Mouse (Mus musculus) heart, adult 2 months (tissue): ENCODE data around the gene Arhgef26. TPM values are rescaled to one million over a fixed set of nuclear protein-coding genes. Genes with fewer than 3 reads are reported as not detected.

Experiments
- DNase-seq, 2 experiments: peaks; one replicate each; pipeline ENCODE4 v3.0.0; 2021
- H3K27ac ChIP-seq: fragments of 200-600 bp; 2 replicates; pipeline ENCODE4 v1.8.1; 2022
- H3K27me3 ChIP-seq: fragments of 200-500 bp; 2 replicates; pipeline ENCODE4 v1.6.1; 2012; ENCODE audit warnings: mild to moderate bottlenecking, low read length, inconsistent platforms, mixed read lengths; ENCODE audit not compliant: control insufficient read depth, insufficient read depth
- H3K36me3 ChIP-seq: fragments of 200-500 bp; 2 replicates; pipeline ENCODE4 v1.6.1; 2012; ENCODE audit warnings: low read length, inconsistent platforms; ENCODE audit not compliant: control insufficient read depth, insufficient read depth
- H3K4me1 ChIP-seq: fragments of 200-500 bp; 2 replicates; pipeline ENCODE4 v1.6.1; 2011; ENCODE audit warnings: low read length; ENCODE audit not compliant: control insufficient read depth, insufficient read depth
- H3K4me3 ChIP-seq: fragments of 200-600 bp; 2 replicates; pipeline ENCODE4 v1.8.1; 2022
- H3K79me2 ChIP-seq: fragments of 200-500 bp; replicated peaks from 2 replicates; pipeline ENCODE4 v1.6.1; 2012; ENCODE audit warnings: mild to moderate bottlenecking, inconsistent platforms, low read length, moderate library complexity, mixed read lengths; ENCODE audit not compliant: control insufficient read depth, insufficient read depth
- H3K9ac ChIP-seq: fragments of 200-500 bp; 2 replicates; pipeline ENCODE4 v1.6.1; 2012; ENCODE audit warnings: low read depth, mild to moderate bottlenecking, control low read depth, inconsistent platforms, low read length, mixed read lengths
- CTCF ChIP-seq: fragments of 200-600 bp; IDR thresholded peaks from 2 replicates; pipeline ENCODE4 v1.8.1; 2022; ENCODE audit warnings: antibody characterized with exemption, mild to moderate bottlenecking, moderate library complexity
- EP300 ChIP-seq: fragments of 200-500 bp; IDR thresholded peaks from 2 replicates; pipeline ENCODE4 v1.6.1; 2011; ENCODE audit warnings: low read depth, low read length, control low read depth; ENCODE audit not compliant: insufficient read depth
- POLR2A ChIP-seq: fragments of 200-500 bp; IDR thresholded peaks from 2 replicates; pipeline ENCODE4 v1.6.1; 2011; ENCODE audit warnings: mild to moderate bottlenecking, low read depth, low read length, control low read depth; ENCODE audit not compliant: insufficient read depth
- WGBS: fragments of 180-500 bp; shearing (Covaris S2); methylation state at CpG from one replicate; pipeline ENCODE4 v1.1.7; 2018; 5-methylcytosine and 5-hydroxymethylcytosine counted together
- intact Hi-C: fragments of 180-260 bp; cut with DNase I; formaldehyde crosslinking; loops from one replicate; pipeline ENCODE4 v1.15.1; 2025
- polyA plus RNA-seq: library from polyadenylated mRNA; depleted of rRNA; stranded (reverse); fragments of >200 nt; gene quantifications from 2 replicates; pipeline ENCODE4 v1.2.3, GENCODE M21; 2012
- total RNA-seq, 2 experiments: library from RNA; stranded (reverse); gene quantifications; 2 replicates each; pipeline ENCODE4 v1.2.3; 2021

The Arhgef26 gene
- total and polyA plus RNA-seq, 3 experiments: 0.51 to 2.5 (median 2.1) TPM

DNA sequence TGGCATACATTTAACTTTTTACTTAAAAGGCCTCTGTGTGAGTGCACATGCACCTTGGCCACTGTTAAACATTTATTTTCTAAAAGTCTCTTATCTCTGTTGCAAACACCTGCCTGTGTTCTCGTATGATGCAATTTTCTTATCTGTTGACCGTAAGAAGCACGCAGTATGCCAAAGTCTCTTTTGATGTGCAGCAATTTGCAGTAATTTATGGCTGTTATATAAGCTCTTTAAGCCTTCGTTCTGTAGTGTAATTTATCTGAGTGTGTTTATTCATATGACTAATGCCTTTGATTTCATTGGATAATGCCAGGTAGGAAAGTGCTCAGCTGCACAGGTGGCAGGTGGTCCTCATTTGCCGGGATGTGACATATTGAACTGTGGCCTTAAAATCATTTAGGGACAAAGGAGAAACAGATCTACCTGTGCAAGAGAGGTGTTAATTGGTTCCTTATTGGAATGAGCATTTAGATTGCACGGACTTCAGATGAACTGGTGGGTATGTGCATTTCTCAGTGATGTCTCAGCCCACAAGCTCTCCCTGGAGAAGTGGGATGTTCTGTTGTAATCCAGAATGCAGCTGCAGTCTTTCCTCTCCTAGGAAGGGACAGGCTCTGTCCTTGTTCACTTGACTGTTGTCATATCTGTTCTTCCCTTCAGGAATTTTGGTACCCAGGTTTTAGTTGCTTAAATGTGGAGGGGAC lies 10.5 kb downstream of the Arhgef26 start:
- DNase-seq: no peak
- Histone ChIP-seq H3K27me3 (no peaks in the 10 kb centered on the region), H3K4me3 (no peak overlapping the region), H3K9ac (no peak overlapping the region), H3K4me1 (no peaks in the 10 kb centered on the region), H3K36me3 (no peaks in the 10 kb centered on the region), H3K27ac (no peak overlapping the region), H3K79me2 (no peaks in the 10 kb centered on the region)
- intact Hi-C loops: no loop called here
- 85% methylated on average over 6 of the region's 6 CpGs for WGBS
- TF ChIP-seq POLR2A (no peak), CTCF (no peak), EP300 (no peak)

DNA sequence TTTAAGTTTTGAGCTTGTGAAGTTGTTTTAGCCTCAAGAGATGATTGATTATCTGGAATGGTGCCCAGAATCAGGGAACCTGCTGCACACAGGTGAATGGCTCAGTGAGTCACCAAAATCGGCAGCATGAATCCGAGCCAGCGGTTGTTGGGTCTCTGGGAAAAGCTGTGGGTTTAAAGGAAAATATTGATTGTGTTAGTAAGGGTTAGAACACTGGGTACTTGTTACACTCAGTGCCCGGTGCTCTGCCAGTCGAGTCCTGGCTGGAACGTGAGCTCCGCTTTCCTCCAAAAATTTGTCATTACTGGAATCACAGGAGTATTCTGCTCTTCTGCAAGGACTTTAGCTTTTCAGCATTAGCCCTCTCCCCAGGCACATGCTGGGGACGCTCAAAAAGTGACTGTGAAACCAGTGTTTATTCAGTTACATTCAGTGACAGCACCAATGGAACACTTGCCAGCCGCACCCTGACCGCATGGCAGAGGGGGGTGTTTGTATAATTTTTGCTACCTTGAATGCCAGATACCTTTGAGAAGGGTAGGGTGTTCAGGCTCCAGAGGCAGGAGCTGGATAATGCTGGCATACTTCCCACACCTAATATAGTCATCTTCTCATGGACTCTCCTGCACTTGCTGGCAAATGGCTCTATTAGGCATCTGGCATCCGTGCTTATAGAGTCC lies 11.2 kb downstream of the Arhgef26 start:
- WGBS: 85% methylated on average over 11 of the region's 11 CpGs
- TF ChIP-seq CTCF: no peak
- no peak for TF ChIP-seq EP300
- TF ChIP-seq POLR2A: no peak
- Histone ChIP-seq H3K4me3 (no peak overlapping the region), H3K79me2 (no peaks in the 10 kb centered on the region), H3K4me1 (no peaks in the 10 kb centered on the region), H3K36me3 (no peaks in the 10 kb centered on the region), H3K27ac (no peak overlapping the region), H3K9ac (no peak overlapping the region), H3K27me3 (no peaks in the 10 kb centered on the region)
- DNase-seq: no peak
- intact Hi-C loops: no loop called here

DNA sequence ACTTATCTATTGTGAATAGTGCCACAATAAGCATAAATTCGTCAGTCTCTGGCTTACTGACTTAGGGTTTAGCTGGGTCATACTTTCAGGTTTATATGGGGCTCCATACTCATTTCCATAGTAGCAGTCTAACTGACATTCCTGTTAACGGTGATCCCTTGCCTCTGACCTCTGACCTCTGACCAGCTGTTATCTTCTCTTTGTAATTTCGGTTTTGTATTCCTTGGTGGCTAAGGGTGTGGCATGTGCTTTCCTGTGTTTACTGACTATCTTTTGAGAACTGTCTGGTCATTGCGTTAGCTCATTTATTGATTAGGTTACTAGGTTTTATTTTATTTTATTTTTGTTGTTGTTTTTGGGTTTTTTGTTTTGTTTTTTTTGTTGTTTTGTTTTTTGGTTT lies 13.9 kb downstream of the Arhgef26 start:
- Histone ChIP-seq H3K27ac (no peak overlapping the region), H3K9ac (no peak overlapping the region), H3K36me3 (no peaks in the 10 kb centered on the region), H3K27me3 (no peaks in the 10 kb centered on the region), H3K4me3 (no peak overlapping the region), H3K79me2 (no peaks in the 10 kb centered on the region), H3K4me1 (no peaks in the 10 kb centered on the region)
- no peak for DNase-seq
- intact Hi-C loops: no loop called here
- no peak for TF ChIP-seq CTCF
- no peak for TF ChIP-seq POLR2A
- no peak for TF ChIP-seq EP300
- WGBS: 55% methylated on average over 4 of the region's 4 CpGs

DNA sequence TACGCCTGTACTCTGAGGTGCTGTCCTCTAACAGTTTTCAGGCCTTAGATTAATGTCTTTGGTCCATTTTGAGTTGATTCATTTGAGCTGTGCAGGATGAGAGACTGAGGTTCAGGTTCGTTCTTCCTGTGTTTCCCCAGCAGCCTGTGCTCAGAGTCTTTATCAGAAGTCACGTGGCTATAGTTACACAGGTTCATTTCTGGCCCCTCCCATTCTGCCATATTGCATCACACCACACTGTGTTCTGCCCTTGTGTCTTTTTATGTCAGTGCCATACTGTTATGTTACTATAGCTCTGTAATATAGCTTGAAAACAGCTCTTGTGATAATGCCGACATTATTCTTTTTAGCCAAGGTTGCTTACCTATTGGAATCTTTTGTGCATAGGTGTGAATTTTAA lies 14.7 kb downstream of the Arhgef26 start:
- no peak for DNase-seq
- Histone ChIP-seq H3K9ac (no peak overlapping the region), H3K4me3 (no peak overlapping the region), H3K27me3 (no peaks in the 10 kb centered on the region), H3K36me3 (no peaks in the 10 kb centered on the region), H3K27ac (no peak overlapping the region), H3K4me1 (no peaks in the 10 kb centered on the region), H3K79me2 (no peaks in the 10 kb centered on the region)
- intact Hi-C loops: no loop called here
- no peak for TF ChIP-seq POLR2A
- no peak for TF ChIP-seq EP300
- TF ChIP-seq CTCF: no peak
- WGBS: 86% methylated on average over 4 of the region's 4 CpGs

DNA sequence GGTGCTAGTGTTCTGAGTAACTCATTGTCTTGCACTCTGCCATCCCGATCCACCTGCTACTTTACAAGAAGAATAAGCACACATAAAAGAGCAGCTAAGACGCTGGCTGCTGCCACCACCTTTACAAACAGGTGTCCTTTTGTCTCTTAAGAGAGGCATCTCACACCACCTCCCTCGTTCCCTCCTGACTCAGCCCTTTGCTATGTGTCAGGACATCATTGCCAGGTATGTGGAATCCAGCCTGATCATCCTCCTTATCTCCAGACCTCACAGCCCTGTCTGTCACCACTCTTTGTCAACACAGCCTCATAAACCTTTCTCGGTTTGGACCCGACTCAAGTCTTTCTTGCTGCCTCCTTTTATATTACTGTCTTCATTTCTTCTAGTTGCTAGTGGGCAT lies 29.7 kb downstream of the Arhgef26 start:
- Histone ChIP-seq H3K36me3 (no peaks in the 10 kb centered on the region), H3K27ac (no peak overlapping the region), H3K27me3 (no peaks in the 10 kb centered on the region), H3K4me1 (no peaks in the 10 kb centered on the region), H3K9ac (no peak overlapping the region), H3K79me2 (no peaks in the 10 kb centered on the region), H3K4me3 (no peak overlapping the region)
- intact Hi-C loops: no loop called here
- no peak for TF ChIP-seq CTCF
- TF ChIP-seq EP300: no peak
- TF ChIP-seq POLR2A: no peak
- WGBS: 58% methylated on average over 5 of the region's 5 CpGs
- DNase-seq: no peak

DNA sequence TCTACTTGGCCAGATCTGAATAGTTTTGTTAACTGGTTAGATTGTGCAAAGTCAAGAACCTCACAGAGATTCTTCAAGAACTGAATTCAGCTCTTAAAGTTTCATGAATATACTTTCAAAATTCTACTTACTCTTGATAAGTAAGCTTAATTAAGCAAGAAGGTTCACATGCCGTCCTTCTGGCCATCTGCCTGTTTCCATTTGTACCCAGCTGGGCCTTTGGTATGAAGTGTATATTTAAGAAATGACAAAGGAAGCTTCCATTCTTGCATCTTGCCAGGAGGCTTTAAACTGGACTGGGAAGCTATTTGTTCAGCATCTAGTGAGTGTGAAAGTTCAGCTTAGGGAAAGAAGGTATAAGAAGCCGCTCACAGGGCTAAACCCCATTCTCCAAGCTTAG lies 34.7 kb downstream of the Arhgef26 start:
- Histone ChIP-seq H3K27me3 (no peaks in the 10 kb centered on the region), H3K27ac (no peak overlapping the region), H3K9ac (no peak overlapping the region), H3K79me2 (no peaks in the 10 kb centered on the region), H3K4me3 (no peak overlapping the region), H3K4me1 (peaks cover 5% of the 10 kb centered on the region), H3K36me3 (no peaks in the 10 kb centered on the region)
- intact Hi-C loops: no loop called here
- TF ChIP-seq EP300 (no peak), CTCF (no peak), POLR2A (no peak)
- 75% methylated on average over 2 of the region's 2 CpGs for WGBS
- no peak for DNase-seq
